Mouse (Mus musculus) liver, embryonic 12.5 days (tissue): ENCODE measurements at regions not wholly inside any gene's neighbourhood (a gene's known extent, or its start where the extent isn't known, plus 50 kb on each side); places are given as distances from the start of the nearest gene placed in this dataset.

Source experiments
- ATAC-seq: fragments of 200-750 bp; cut with Nextera tagmentation; 2 replicates; pipeline ENCODE4 v1.8.0; 2017; ENCODE audit warnings: moderate number of reproducible peaks, mild to moderate bottlenecking, moderate library complexity
- H3K27ac ChIP-seq: fragments of 300-500 bp; sonication (generic); 2 replicates; pipeline ENCODE4 v1.5.1; 2016; ENCODE audit warnings: mild to moderate bottlenecking
- H3K27me3 ChIP-seq: fragments of 300-500 bp; sonication (generic); replicated peaks from 2 replicates; pipeline ENCODE4 v1.6.1; 2016; ENCODE audit warnings: mild to moderate bottlenecking, moderate library complexity
- H3K36me3 ChIP-seq: fragments of 300-500 bp; sonication (generic); 2 replicates; pipeline ENCODE4 v1.6.1; 2016; ENCODE audit warnings: mild to moderate bottlenecking, moderate library complexity
- H3K4me1 ChIP-seq: fragments of 300-500 bp; sonication (generic); 2 replicates; pipeline ENCODE4 v1.6.1; 2016
- H3K4me2 ChIP-seq: fragments of 300-500 bp; sonication (generic); 2 replicates; pipeline ENCODE4 v1.6.1; 2016; ENCODE audit warnings: mild to moderate bottlenecking, moderate library complexity
- H3K4me3 ChIP-seq: fragments of 300-500 bp; sonication (generic); 2 replicates; pipeline ENCODE4 v1.5.1; 2016; ENCODE audit warnings: mild to moderate bottlenecking, moderate library complexity
- H3K9ac ChIP-seq: fragments of 300-500 bp; sonication (generic); 2 replicates; pipeline ENCODE4 v1.6.1; 2016; ENCODE audit warnings: mild to moderate bottlenecking, moderate library complexity
- H3K9me3 ChIP-seq: fragments of 300-500 bp; sonication (generic); replicated peaks from 2 replicates; pipeline ENCODE4 v1.6.1; 2016; ENCODE audit warnings: mild to moderate bottlenecking, moderate library complexity
- WGBS: fragments of 180-500 bp; shearing (Covaris S2); methylation state at CpG from one replicate; pipeline ENCODE4 v1.1.7; 2016; ENCODE audit not compliant: insufficient replicate concordance; 5-methylcytosine and 5-hydroxymethylcytosine counted together

DNA sequence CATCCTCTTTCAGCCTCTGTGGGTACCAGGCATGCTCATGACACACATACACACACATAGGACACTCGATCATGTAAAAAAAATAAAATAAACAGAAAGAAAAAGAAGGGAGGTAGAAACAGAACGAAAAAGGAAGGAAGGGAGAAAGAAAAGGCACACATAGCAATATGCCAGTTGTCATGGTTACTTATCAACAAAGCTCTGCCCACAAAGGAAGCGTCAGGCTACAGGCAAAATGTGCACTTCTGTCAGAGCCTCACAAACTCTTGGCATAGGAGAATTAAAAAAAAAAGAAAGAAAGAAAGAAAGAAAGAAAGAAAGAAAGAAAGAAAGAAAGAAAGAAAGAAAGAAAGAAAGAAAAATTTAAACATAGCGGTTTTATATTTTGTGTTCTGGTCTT lies 56.9 kb upstream of the Sox2 start:
- Histone ChIP-seq H3K9me3 (no peaks in the 10 kb centered on the region), H3K27me3 (no peaks in the 10 kb centered on the region), H3K4me2 (no peak overlapping the region), H3K9ac (no peak overlapping the region), H3K36me3 (no peaks in the 10 kb centered on the region), H3K4me3 (no peak overlapping the region), H3K27ac (no peak overlapping the region), H3K4me1 (no peaks in the 10 kb centered on the region)
- WGBS, result 47% methylated on average over 4 of the region's 4 CpGs
- no peak for ATAC-seq

DNA sequence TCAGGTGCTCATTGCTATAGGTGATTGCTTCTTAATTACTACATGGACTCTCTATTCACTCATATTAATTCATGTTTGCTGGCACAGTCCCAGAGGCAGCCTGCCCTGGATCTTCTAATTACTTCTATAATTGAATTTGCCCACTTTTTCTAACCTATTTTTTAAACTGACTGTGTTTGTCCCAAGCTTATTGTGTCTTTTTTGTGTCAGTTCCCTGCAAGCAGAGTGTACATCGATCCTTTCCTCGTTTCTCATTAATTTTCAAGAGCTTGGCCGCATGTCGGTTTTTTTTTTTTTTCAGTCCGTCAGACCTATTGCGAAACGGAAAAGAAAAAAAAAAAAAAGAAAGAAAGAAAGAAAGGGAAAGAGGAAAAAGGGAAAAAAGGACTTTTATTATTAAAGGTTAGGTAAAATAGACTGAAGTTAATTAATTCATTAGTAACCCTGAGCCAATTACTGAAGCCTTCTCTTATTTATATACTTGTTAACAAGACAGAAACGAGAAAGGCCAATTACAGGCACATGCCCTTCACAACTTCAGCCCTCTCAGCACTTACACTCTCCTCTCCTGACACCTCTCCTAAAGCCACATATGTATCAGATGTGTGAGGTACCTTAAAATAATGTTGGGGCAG lies 72.2 kb upstream of the Sox2 start:
- Histone ChIP-seq H3K9ac (no peak overlapping the region), H3K4me2 (no peak overlapping the region), H3K27me3 (no peaks in the 10 kb centered on the region), H3K36me3 (no peaks in the 10 kb centered on the region), H3K27ac (no peak overlapping the region), H3K4me1 (no peaks in the 10 kb centered on the region), H3K9me3 (no peaks in the 10 kb centered on the region), H3K4me3 (no peak overlapping the region)
- 61% methylated on average over 8 of the region's 8 CpGs for WGBS
- no peak for ATAC-seq

DNA sequence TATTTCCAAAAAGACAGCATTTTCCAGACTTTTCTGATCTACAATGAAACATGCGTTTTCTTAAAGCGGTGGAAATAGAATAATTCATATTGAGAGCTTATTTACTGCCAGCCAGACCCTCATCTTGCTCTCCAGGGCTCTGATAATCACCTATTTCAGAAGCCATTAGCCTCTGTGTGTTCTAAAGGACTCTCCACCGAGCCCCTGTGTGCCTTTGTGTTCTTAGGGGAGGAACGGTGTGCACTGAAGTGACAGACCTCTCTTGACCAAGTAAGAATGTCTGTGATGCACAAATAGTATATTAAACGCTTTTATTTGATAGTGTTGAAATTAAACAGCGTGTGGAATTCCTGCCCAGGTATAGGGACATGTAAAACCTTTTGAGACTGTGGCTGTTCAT lies 73.1 kb upstream of the Sox2 start:
- no peak overlapping the region for H3K27ac ChIP-seq
- no peak overlapping the region for H3K4me3 ChIP-seq
- H3K36me3 ChIP-seq, result no peaks in the 10 kb centered on the region
- H3K27me3 ChIP-seq, result no peaks in the 10 kb centered on the region
- ATAC-seq, result no peak
- 66% methylated on average over 6 of the region's 6 CpGs for WGBS
- no peak overlapping the region for H3K9ac ChIP-seq
- H3K4me2 ChIP-seq, result no peak overlapping the region
- no peaks in the 10 kb centered on the region for H3K4me1 ChIP-seq
- no peaks in the 10 kb centered on the region for H3K9me3 ChIP-seq

DNA sequence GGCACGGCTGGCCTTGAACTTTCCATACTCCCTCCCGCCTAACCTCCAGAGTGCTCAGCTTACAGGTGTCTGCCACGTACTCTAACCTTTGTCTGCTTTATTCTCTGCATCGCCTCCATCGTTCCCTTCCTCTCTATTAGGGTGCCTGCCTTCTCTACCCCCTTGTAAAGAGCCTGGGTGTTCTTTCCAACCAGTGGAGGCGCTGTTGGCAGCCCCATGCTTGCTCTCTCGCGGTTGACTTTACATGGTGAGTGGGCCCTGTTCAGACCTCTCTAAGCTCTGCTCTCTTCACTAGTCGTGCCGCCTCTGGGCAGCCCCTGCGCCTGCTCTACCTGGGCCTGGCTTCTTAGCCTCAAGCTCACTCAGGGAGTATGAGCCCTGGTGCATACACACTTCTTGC lies 74.0 kb upstream of the Sox2 start:
- H3K27ac ChIP-seq, result no peak overlapping the region
- no peaks in the 10 kb centered on the region for H3K9me3 ChIP-seq
- no peak overlapping the region for H3K4me2 ChIP-seq
- WGBS, result 35% methylated on average over 11 of the region's 11 CpGs
- no peaks in the 10 kb centered on the region for H3K4me1 ChIP-seq
- H3K27me3 ChIP-seq, result no peaks in the 10 kb centered on the region
- no peak overlapping the region for H3K9ac ChIP-seq
- ATAC-seq, result no peak
- no peaks in the 10 kb centered on the region for H3K36me3 ChIP-seq
- H3K4me3 ChIP-seq, result no peak overlapping the region

DNA sequence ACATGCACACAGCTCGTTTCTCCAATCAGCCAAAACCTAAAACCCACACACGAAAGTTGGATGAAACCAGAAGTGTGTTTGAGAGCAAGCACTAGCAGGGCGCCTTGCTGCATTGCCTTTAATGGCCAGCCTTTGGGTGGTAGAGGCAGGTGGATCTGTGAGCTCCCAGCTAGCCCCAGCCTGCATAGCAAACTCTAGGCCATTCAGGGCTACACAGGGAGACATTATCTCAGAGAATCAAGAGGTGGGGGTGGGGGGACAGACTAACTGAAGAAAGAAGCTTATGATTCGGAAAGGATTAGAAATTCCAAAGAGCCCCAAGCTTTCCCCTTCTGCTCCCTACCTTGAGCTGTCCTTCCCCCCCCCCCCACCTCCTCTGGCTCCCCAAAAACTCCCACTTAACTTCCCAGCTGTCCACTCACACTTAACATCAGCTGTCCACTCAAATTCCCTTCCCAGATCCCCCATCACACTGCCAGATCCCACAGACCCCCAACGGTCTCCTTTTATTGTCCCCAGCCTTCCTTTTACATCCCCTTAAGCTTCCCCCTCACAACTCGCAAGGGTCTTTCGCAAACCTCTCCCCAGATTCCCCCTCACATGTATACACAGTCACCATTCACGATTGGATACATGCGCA lies 75.4 kb upstream of the Sox2 start:
- no peak for ATAC-seq
- H3K9me3 ChIP-seq, result no peaks in the 10 kb centered on the region
- H3K27me3 ChIP-seq, result no peaks in the 10 kb centered on the region
- H3K4me2 ChIP-seq, result no peak overlapping the region
- 58% methylated on average over 9 of the region's 9 CpGs for WGBS
- H3K4me1 ChIP-seq, result no peaks in the 10 kb centered on the region
- H3K36me3 ChIP-seq, result no peaks in the 10 kb centered on the region
- no peak overlapping the region for H3K9ac ChIP-seq
- no peak overlapping the region for H3K27ac ChIP-seq
- H3K4me3 ChIP-seq, result no peak overlapping the region

DNA sequence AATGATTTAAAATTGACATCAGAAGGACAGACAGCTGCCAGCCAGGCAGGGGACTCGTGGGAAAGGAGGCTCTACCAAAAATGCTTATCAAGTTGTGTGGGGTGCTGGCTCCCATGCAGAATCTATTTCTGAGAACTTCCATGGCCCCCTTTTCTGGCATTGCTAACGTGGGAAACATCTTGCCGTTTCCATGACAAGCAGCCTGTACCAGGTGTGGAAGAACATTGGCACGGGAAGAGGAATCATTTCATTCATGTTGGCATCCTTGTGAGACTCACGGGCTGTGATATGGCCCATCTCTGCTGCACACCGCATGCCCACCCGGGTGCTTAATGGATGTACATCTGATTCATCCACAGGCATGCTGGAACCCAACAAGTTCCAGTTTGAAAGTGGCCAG lies 76.9 kb upstream of the Sox2 start:
- Histone ChIP-seq H3K4me3 (no peak overlapping the region), H3K27ac (no peak overlapping the region), H3K9ac (no peak overlapping the region), H3K4me2 (no peak overlapping the region), H3K4me1 (no peaks in the 10 kb centered on the region), H3K27me3 (no peaks in the 10 kb centered on the region), H3K36me3 (no peaks in the 10 kb centered on the region), H3K9me3 (no peaks in the 10 kb centered on the region)
- ATAC-seq, result no peak
- WGBS, result 68% methylated on average over 7 of the region's 7 CpGs

DNA sequence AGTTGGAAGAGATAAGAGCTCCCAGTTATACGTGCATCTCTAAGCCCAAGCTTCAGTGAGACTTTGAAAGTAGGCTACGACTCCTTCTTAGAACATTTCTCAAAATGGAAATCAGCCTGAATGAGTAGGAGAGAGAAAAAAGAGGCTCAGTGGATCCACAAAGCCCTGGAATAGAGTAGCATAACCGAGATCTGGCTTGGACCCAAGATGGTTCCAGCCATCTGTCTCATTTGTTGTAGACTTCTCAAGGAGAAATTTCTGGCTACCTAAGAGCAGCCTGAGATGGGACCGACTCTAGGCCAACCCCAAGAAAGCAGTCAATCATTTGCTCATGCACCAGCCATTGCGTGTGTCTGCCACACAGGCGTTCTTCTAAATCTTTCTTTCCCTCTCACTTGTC lies 78.1 kb upstream of the Sox2 start:
- ATAC-seq, result no peak
- Histone ChIP-seq H3K27me3 (no peaks in the 10 kb centered on the region), H3K27ac (no peak overlapping the region), H3K4me2 (no peak overlapping the region), H3K4me1 (no peaks in the 10 kb centered on the region), H3K9me3 (no peaks in the 10 kb centered on the region), H3K36me3 (no peaks in the 10 kb centered on the region), H3K9ac (no peak overlapping the region), H3K4me3 (no peak overlapping the region)
- 75% methylated on average over 6 of the region's 6 CpGs for WGBS

DNA sequence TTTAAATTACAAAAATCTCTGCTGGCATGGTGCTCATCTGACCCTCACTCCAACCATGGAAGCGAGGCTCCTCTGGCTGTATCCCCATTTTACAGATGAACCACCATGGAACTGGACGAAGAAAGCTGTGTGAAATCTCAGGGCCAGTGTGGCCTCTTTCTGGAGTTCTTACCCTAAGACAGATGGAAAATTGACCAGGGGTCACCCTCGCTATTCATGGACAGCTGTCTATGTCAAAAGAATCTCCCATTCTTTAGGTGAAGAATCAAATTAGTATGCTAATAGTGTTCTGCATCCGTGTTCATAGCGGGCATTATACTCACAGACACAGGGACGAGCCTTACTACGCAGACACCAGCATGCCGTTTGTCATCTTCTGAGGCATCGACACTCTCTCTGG lies 78.6 kb upstream of the Sox2 start:
- Histone ChIP-seq H3K4me3 (no peak overlapping the region), H3K9me3 (no peaks in the 10 kb centered on the region), H3K36me3 (no peaks in the 10 kb centered on the region), H3K27me3 (no peaks in the 10 kb centered on the region), H3K9ac (no peak overlapping the region), H3K27ac (no peak overlapping the region), H3K4me1 (no peaks in the 10 kb centered on the region), H3K4me2 (no peak overlapping the region)
- WGBS, result 71% methylated on average over 9 of the region's 9 CpGs
- no peak for ATAC-seq

DNA sequence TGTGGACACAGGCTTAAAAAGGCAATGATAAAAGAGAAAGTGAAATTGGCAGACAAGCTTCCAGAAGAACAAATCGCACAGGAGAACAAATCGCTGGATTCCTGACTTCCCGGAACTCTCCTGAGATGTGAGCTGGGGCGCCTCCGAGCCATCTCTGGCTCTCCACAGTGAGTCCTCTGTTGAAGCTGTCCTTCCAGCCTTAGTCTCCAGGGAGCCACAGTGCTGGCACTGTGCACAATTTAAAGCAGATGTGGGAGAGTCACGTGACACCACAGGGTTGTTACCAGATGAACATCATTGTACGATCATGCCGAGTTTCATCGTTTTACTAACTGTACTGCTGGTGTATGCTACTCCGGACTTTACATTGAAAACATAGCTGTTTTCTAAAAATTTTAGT lies 80.2 kb upstream of the Sox2 start:
- Histone ChIP-seq H3K4me2 (no peak overlapping the region), H3K4me1 (no peaks in the 10 kb centered on the region), H3K27ac (no peak overlapping the region), H3K9ac (no peak overlapping the region), H3K36me3 (no peaks in the 10 kb centered on the region), H3K27me3 (no peaks in the 10 kb centered on the region), H3K4me3 (no peak overlapping the region), H3K9me3 (no peaks in the 10 kb centered on the region)
- 75% methylated on average over 10 of the region's 10 CpGs for WGBS
- ATAC-seq, result no peak

DNA sequence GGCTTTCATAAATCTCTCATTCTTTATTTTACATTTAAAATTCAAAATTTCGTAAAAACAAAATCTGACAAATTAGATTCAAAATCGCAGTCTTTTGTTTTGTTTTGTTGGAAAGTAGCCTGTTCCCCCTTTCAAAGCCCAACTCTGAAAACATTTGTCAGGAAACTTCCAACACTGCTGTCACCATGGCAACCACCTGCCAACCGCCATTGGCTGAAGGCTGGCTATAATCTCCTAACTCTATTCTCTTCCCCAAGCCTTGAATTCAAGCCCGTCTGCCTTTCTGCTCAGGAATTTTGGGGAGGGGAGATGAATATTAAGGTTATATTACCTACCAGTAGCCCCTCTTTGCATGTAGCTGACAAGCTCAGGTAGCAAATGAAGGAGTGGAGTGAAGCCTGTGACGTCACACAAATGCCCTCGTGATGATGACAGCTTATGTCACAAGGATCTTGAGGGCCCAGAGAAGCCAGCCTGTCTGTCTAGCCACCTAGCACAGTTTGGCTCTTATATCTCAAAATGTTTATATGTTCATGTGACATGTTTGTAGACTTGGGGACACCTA lies 82.0 kb upstream of the Sox2 start:
- no peaks in the 10 kb centered on the region for H3K4me1 ChIP-seq
- H3K4me3 ChIP-seq, result no peak overlapping the region
- no peak overlapping the region for H3K4me2 ChIP-seq
- no peaks in the 10 kb centered on the region for H3K9me3 ChIP-seq
- WGBS, result 57% methylated on average over 6 of the region's 6 CpGs
- H3K36me3 ChIP-seq, result no peaks in the 10 kb centered on the region
- H3K27me3 ChIP-seq, result no peaks in the 10 kb centered on the region
- H3K27ac ChIP-seq, result no peak overlapping the region
- ATAC-seq, result no peak
- H3K9ac ChIP-seq, result no peak overlapping the region

DNA sequence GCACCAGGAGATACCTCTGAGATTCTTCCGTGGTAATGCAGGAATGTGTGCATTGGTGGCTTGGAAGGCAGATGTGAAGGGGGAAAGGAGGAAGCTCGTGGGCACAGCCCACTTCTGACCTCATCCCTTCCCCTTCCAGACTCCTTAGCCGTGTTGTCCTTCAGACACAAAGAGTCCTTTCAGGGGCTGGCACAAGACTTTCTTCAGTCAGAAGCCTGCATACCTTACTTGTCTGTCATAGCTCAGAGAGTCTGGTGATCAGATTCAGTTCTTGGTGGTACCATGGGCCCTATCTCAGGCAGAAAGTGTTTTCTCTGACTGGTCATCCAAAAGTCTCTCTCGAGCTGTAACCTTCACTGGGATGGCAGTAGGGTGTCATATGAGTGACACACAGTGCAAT lies 84.8 kb upstream of the Sox2 start:
- no peaks in the 10 kb centered on the region for H3K36me3 ChIP-seq
- ATAC-seq, result no peak
- H3K4me3 ChIP-seq, result no peak overlapping the region
- no peak overlapping the region for H3K4me2 ChIP-seq
- H3K9ac ChIP-seq, result no peak overlapping the region
- no peaks in the 10 kb centered on the region for H3K27me3 ChIP-seq
- H3K9me3 ChIP-seq, result no peaks in the 10 kb centered on the region
- 27% methylated on average over 4 of the region's 4 CpGs for WGBS
- H3K27ac ChIP-seq, result no peak overlapping the region
- no peaks in the 10 kb centered on the region for H3K4me1 ChIP-seq

DNA sequence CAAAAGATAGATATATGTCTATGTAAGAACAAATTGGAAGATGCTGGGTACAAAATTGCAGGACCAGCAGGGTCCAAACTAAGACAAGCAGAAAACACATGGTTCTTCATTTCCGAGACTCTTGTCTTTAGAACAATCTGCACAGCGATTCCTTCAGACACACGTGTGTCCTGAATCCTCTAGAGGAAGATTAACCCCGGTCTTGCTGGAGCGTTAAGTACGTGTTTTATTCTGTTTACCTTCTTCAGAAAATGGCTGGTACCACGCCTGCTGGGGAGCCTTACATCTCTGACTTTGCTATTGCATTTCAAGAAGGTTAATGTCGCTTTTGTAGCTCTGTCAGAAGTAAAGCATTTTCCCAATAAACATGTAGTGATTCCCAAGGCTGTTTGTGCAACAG lies 87.3 kb upstream of the Sox2 start:
- Histone ChIP-seq H3K4me1 (no peaks in the 10 kb centered on the region), H3K36me3 (no peaks in the 10 kb centered on the region), H3K27ac (no peak overlapping the region), H3K9me3 (no peaks in the 10 kb centered on the region), H3K4me3 (no peak overlapping the region), H3K9ac (no peak overlapping the region), H3K27me3 (no peaks in the 10 kb centered on the region), H3K4me2 (no peak overlapping the region)
- WGBS, result 64% methylated on average over 8 of the region's 8 CpGs
- ATAC-seq, result no peak

DNA sequence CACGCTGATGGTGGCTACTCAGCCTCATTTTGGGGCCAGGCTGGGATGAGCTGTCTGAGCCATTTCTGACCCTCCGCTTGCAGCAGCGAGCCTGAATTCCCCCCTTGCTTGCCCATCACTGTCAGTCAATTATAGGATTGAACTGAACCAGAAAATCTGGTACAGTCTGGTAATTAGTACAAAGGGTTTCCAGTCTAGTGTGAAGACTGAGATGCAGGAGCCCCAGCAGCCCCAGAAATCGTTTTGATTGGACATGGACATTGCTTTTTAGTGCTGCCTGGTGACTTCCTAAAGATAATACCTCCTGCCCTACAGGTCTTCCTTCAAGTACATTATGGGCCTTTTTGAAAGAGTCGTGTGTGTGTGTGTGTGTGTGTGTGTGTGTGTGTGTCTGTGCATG lies 88.5 kb upstream of the Sox2 start:
- Histone ChIP-seq H3K9me3 (no peaks in the 10 kb centered on the region), H3K4me3 (no peak overlapping the region), H3K27ac (no peak overlapping the region), H3K4me2 (no peak overlapping the region), H3K36me3 (no peaks in the 10 kb centered on the region), H3K27me3 (no peaks in the 10 kb centered on the region), H3K9ac (no peak overlapping the region), H3K4me1 (no peaks in the 10 kb centered on the region)
- WGBS, result 61% methylated on average over 5 of the region's 5 CpGs
- no peak for ATAC-seq
